ENCODE assay signal across 7 mouse cellular contexts in the genomic region with DNA sequence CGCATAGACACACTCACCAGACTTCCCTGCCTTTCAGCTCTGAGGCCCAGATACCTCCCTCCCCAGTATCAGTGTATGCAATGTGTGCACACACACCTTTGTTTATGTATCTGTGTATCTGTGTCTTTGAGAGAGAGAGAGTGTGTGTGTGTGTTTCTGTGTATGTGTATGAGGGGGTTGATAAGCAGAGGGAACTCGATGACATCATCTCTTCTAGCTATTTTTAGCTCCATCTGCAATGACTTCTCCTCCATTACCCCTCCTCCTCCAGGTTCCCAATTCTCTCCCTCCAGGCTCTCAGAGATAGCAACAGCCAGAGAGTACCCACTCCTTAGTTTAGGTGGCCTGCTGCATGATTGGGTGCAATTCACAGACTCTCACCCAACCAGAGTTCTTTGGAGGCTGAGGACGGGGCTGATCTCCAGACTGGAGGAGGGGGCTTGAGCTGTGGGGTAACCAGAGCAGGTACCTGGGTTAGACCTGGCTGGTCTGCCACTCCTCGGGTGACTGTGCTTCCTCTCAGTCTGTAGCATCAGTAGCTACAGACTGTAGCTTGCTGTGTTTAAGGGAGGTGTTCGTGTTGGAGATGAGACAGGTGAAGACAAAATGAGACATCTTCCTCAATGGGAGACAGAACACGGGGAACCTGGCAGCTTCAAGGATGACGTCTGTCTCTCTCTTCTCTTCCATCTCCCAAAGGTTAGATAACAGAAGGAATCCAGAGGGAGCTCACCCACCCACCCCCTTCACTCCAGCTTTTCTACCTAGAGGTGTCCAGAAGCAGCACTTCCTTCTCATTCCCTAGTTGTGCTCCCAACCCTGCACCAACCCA. TPM values are rescaled to one million over a fixed set of nuclear protein-coding genes. Genes with fewer than 3 reads are reported as not detected.
DNase-seq lines count a peak whose midpoint lies in the region; ATAC-seq and TF ChIP-seq lines count a peak whose summit lies in the region.

No protein-coding gene starts in this region.

- no peak for TF ChIP-seq EP300 in lung, postnatal 0 days (IDR thresholded peaks at IDR 0.05)

- peaks cover 11% of the 10 kb centered on the region for H3K4me1 ChIP-seq in testis, adult 2 months (ENCODE audit: control insufficient read depth, insufficient read depth, low read length)
- H3K4me1 ChIP-seq in hindbrain, embryonic 13.5 days (replicated peaks): peaks cover 28% of the 10 kb centered on the region
- H3K4me1 ChIP-seq in lung, postnatal 0 days (ENCODE audit: insufficient read depth, low read depth, low read length): peaks cover 10% of the 10 kb centered on the region

- no peaks in the 10 kb centered on the region for H3K27me3 ChIP-seq in testis, adult 2 months (ENCODE audit: control insufficient read depth, insufficient read depth, low read length)
- H3K27me3 ChIP-seq in hindbrain, embryonic 13.5 days: no peaks in the 10 kb centered on the region
- no peaks in the 10 kb centered on the region for H3K27me3 ChIP-seq in lung, postnatal 0 days (replicated peaks; ENCODE audit: insufficient read depth, low read length)

- H3K36me3 ChIP-seq in testis, adult 2 months (ENCODE audit: control insufficient read depth, insufficient read depth, low read length): no peaks in the 10 kb centered on the region
- H3K36me3 ChIP-seq in hindbrain, embryonic 13.5 days: no peaks in the 10 kb centered on the region
- no peaks in the 10 kb centered on the region for H3K36me3 ChIP-seq in lung, postnatal 0 days (ENCODE audit: insufficient read depth, low read length)

- H3K9ac ChIP-seq in hindbrain, embryonic 13.5 days: no peak overlapping the region
- H3K9ac ChIP-seq in lung, postnatal 0 days (replicated peaks; ENCODE audit: low read depth): 0 out of 2 replicates have a peak overlapping the region, but pooled peaks have one; percentile 29

- peak overlapping the region; percentile 35 for H3K4me2 ChIP-seq in hindbrain, embryonic 13.5 days
- H3K4me2 ChIP-seq in lung, postnatal 0 days (replicated peaks; ENCODE audit: low read depth, low read length): peak overlapping the region; percentile 56

- H3K4me3 ChIP-seq in testis, adult 2 months (ENCODE audit: control insufficient read depth, low read depth, low read length): peak overlapping the region; percentile 70
- no peak overlapping the region for H3K4me3 ChIP-seq in hindbrain, embryonic 13.5 days
- peak overlapping the region; percentile 10; the same call in 1 of the 2 replicates for H3K4me3 ChIP-seq in lung, postnatal 0 days (ENCODE audit: low read depth, low read length)

- H3K9me3 ChIP-seq in hindbrain, embryonic 13.5 days: no peaks in the 10 kb centered on the region
- no peaks in the 10 kb centered on the region for H3K9me3 ChIP-seq in lung, postnatal 0 days (ENCODE audit: low read length)

- TF ChIP-seq POLR2A in testis, adult 2 months (IDR thresholded peaks at IDR 0.05; ENCODE audit: control insufficient read depth, low read depth, low read length): no peak

- WGBS in hindbrain, embryonic 13.5 days: 72% methylated on average over 7 of the region's 7 CpGs
- WGBS in lung, postnatal 0 days: 33% methylated on average over 7 of the region's 7 CpGs

- DNase-seq in testis, postnatal 10 days (ENCODE audit: low spot score): no peak
- DNase-seq in lung, postnatal 0 days (ENCODE audit: low spot score): peak; percentile 85
- peak; percentile 92 for DNase-seq in telencephalon, adult 2 months (ENCODE audit: low read depth, low spot score)
- DNase-seq in embryo, embryonic 10.5 days (ENCODE audit: low spot score): no peak

- H3K27ac ChIP-seq in testis, adult 2 months (ENCODE audit: control insufficient read depth, insufficient read depth, low read depth, low read length): no peak overlapping the region
- peak overlapping the region; percentile 71; the same call in 1 of the 2 replicates for H3K27ac ChIP-seq in hindbrain, embryonic 13.5 days
- H3K27ac ChIP-seq in lung, postnatal 0 days (ENCODE audit: low read length): peak overlapping the region; percentile 95

- ATAC-seq in common myeloid progenitor, adult 5-6 weeks (replicated peaks; ENCODE audit: low read depth, poor library complexity, severe bottlenecking): peak; percentile 21
- no peak for ATAC-seq in hindbrain, embryonic 13.5 days (ENCODE audit: low FRiP score)
- ATAC-seq in lung, postnatal 0 days: peak; percentile 18

- TF ChIP-seq CTCF in testis, adult 2 months (IDR thresholded peaks at IDR 0.05; ENCODE audit: control insufficient read depth, insufficient read depth, insufficient replicate concordance, low read depth, low read length): no peak
- no peak for TF ChIP-seq CTCF in lung, postnatal 0 days (IDR thresholded peaks at IDR 0.05)

RNA-seq across cellular contexts. Expression of a gene that starts 2.7 kb away (rescaled TPM):
- not detected in 2 replicates for polyA plus RNA-seq in testis, adult 2 months (2012; rRNA removed)
- 0.41 and 0.63 TPM in 2 replicates for total RNA-seq in common myeloid progenitor, adult 5-6 weeks (2017)
- polyA plus RNA-seq in hindbrain, embryonic 13.5 days (2015; fragmentation: Nextera tagmentation; extraction: Ambion mirVana): not detected in 2 replicates
- polyA plus RNA-seq in lung, postnatal 0 days (2015; fragmentation: Nextera tagmentation; extraction: Ambion mirVana): not detected in 2 replicates

RNA-seq across cellular contexts. Expression of a gene that starts 2.8 kb away (rescaled TPM):
- polyA plus RNA-seq in testis, adult 2 months (2012; rRNA removed): 696 and 816 TPM in 2 replicates
- total RNA-seq in common myeloid progenitor, adult 5-6 weeks (2017): not detected in 2 replicates
- not detected in 2 replicates for polyA plus RNA-seq in hindbrain, embryonic 13.5 days (2015; fragmentation: Nextera tagmentation; extraction: Ambion mirVana)
- polyA plus RNA-seq in lung, postnatal 0 days (2015; fragmentation: Nextera tagmentation; extraction: Ambion mirVana): not detected in 2 replicates

RNA-seq across cellular contexts. Expression of a gene that starts 8.5 kb away (rescaled TPM):
- 4.3 TPM in 2 replicates for polyA plus RNA-seq in testis, adult 2 months (2012; rRNA removed)
- total RNA-seq in common myeloid progenitor, adult 5-6 weeks (2017): not detected in 2 replicates
- polyA plus RNA-seq in hindbrain, embryonic 13.5 days (2015; fragmentation: Nextera tagmentation; extraction: Ambion mirVana): 0.19 and 0.22 TPM in 2 replicates
- polyA plus RNA-seq in lung, postnatal 0 days (2015; fragmentation: Nextera tagmentation; extraction: Ambion mirVana): 118 and 131 TPM in 2 replicates

RNA-seq across cellular contexts. Expression of a gene that starts 24.8 kb away (rescaled TPM):
- 30.3 and 36.1 TPM in 2 replicates for polyA plus RNA-seq in testis, adult 2 months (2012; rRNA removed)
- total RNA-seq in common myeloid progenitor, adult 5-6 weeks (2017): 0.09 and 0.15 TPM in 2 replicates
- 1.7 and 1.9 TPM in 2 replicates for polyA plus RNA-seq in hindbrain, embryonic 13.5 days (2015; fragmentation: Nextera tagmentation; extraction: Ambion mirVana)
- polyA plus RNA-seq in lung, postnatal 0 days (2015; fragmentation: Nextera tagmentation; extraction: Ambion mirVana): 2.6 and 2.8 TPM in 2 replicates

RNA-seq across cellular contexts. Expression of a gene that starts 45.5 kb away (rescaled TPM):
- 46.5 TPM in 2 replicates for polyA plus RNA-seq in testis, adult 2 months (2012; rRNA removed)
- total RNA-seq in common myeloid progenitor, adult 5-6 weeks (2017): 0.05 and 0.14 TPM in 2 replicates
- 86.2 and 86.4 TPM in 2 replicates for polyA plus RNA-seq in hindbrain, embryonic 13.5 days (2015; fragmentation: Nextera tagmentation; extraction: Ambion mirVana)
- 10.0 and 11.7 TPM in 2 replicates for polyA plus RNA-seq in lung, postnatal 0 days (2015; fragmentation: Nextera tagmentation; extraction: Ambion mirVana)

Comparison
In these comparisons a context has a peak if more than half of its experiments do, and no peak if none do; other contexts are left out.
1. DNase-seq: peak in lung, postnatal 0 days (single experiment) and telencephalon, adult 2 months (single experiment); none in testis, postnatal 10 days (single experiment) and embryo, embryonic 10.5 days (single experiment).
2. RNA of a gene that starts 2.8 kb away (polyA plus RNA-seq): 696 to 816 TPM in testis, adult 2 months; not detected in hindbrain, embryonic 13.5 days and not detected in lung, postnatal 0 days; every median in the first group is over 100 times any median in the second.
3. RNA of a gene that starts 8.5 kb away (polyA plus RNA-seq): 118 to 131 TPM in lung, postnatal 0 days; 4.3 TPM in testis, adult 2 months and 0.19 to 0.22 TPM in hindbrain, embryonic 13.5 days; every median in the first group is over 10 times any median in the second.